Mouse (Mus musculus): ENCODE results near the gene Nr5a2. TPM values are rescaled to one million over a fixed set of nuclear protein-coding genes. Genes with fewer than 3 reads are reported as not detected.

Nr5a2 gene
- polyA plus RNA-seq, 1 experiment from 2014 or later = 2.4 TPM

GRCm38 (mm10) chr1:136947394-136948126, 12.7 kb downstream of the Nr5a2 start:
- ATAC-seq (ENCODE audit: borderline replicate concordance, extremely low read depth, low FRiP score, low TSS enrichment) = no peak
- WGBS = 3% methylated on average over 20 of the region's 20 CpGs
- Histone ChIP-seq H3K27ac (no peak overlapping the region), H3K9me3 (no peaks in the 10 kb centered on the region), H3K36me3 (no peaks in the 10 kb centered on the region), H3K4me3 (peak overlapping the region; percentile 49), H3K4me2 (peak overlapping the region; percentile 92), H3K9ac (peak overlapping the region; percentile 53; the same call in 1 of the 2 replicates), H3K27me3 (peaks cover 92% of the 10 kb centered on the region), H3K4me1 (peaks cover 28% of the 10 kb centered on the region)

- Histone ChIP-seq H3K9ac (0 out of 2 replicates have a peak overlapping the region, but pooled peaks have one; percentile 7), H3K9me3 (no peaks in the 10 kb centered on the region), H3K4me1 (peaks cover 22% of the 10 kb centered on the region), H3K4me3 (peak overlapping the region; percentile 49), H3K4me2 (peak overlapping the region; percentile 92), H3K27ac (no peak overlapping the region), H3K27me3 (peaks cover 89% of the 10 kb centered on the region), H3K36me3 (no peaks in the 10 kb centered on the region)
- WGBS = 2% methylated on average over 18 of the region's 18 CpGs
- no peak for ATAC-seq (ENCODE audit: borderline replicate concordance, extremely low read depth, low FRiP score, low TSS enrichment)
These were observed 13.3 kb downstream of the Nr5a2 start for GRCm38 (mm10) chr1:136946806-136947393.

GRCm38 (mm10) chr1:136946404-136946803, 13.8 kb downstream of the Nr5a2 start:
- no peak for ATAC-seq (ENCODE audit: borderline replicate concordance, extremely low read depth, low FRiP score, low TSS enrichment)

GRCm38 (mm10) chr1:136945876-136946275, 14.4 kb downstream of the Nr5a2 start:
- no peaks in the 10 kb centered on the region for H3K9me3 ChIP-seq
- peak overlapping the region; percentile 49 for H3K4me3 ChIP-seq
- no peak for ATAC-seq (ENCODE audit: borderline replicate concordance, extremely low read depth, low FRiP score, low TSS enrichment)
- H3K4me2 ChIP-seq = peak overlapping the region; percentile 92
- WGBS = 4% methylated on average over 10 of the region's 10 CpGs
- H3K27ac ChIP-seq = no peak overlapping the region
- H3K27me3 ChIP-seq = peaks cover 79% of the 10 kb centered on the region
- no peak overlapping the region for H3K9ac ChIP-seq
- no peaks in the 10 kb centered on the region for H3K36me3 ChIP-seq
- peaks cover 22% of the 10 kb centered on the region for H3K4me1 ChIP-seq

More at GRCm38 (mm10) chr1:136946404-136946803, 13.8 kb downstream of the Nr5a2 start:
- Histone ChIP-seq H3K27ac (no peak overlapping the region), H3K9me3 (no peaks in the 10 kb centered on the region), H3K4me2 (peak overlapping the region; percentile 92), H3K9ac (no peak overlapping the region), H3K4me1 (peaks cover 22% of the 10 kb centered on the region), H3K4me3 (peak overlapping the region; percentile 49), H3K36me3 (no peaks in the 10 kb centered on the region), H3K27me3 (peaks cover 84% of the 10 kb centered on the region)
- WGBS = 2% methylated on average over 8 of the region's 8 CpGs

- 10% methylated on average over 7 of the region's 7 CpGs for WGBS
- ATAC-seq (ENCODE audit: borderline replicate concordance, extremely low read depth, low FRiP score, low TSS enrichment) = no peak
These were observed 14.8 kb downstream of the Nr5a2 start for GRCm38 (mm10) chr1:136945426-136945825.

GRCm38 (mm10) chr1:136940603-136941002, 19.6 kb downstream of the Nr5a2 start:
- no peaks in the 10 kb centered on the region for H3K9me3 ChIP-seq
- H3K4me2 ChIP-seq = no peak overlapping the region
- H3K27ac ChIP-seq = no peak overlapping the region
- H3K27me3 ChIP-seq = peaks cover 31% of the 10 kb centered on the region
- no peak for ATAC-seq (ENCODE audit: borderline replicate concordance, extremely low read depth, low FRiP score, low TSS enrichment)
- WGBS = 85% methylated on average over 5 of the region's 5 CpGs
- no peak overlapping the region for H3K9ac ChIP-seq
- no peaks in the 10 kb centered on the region for H3K4me1 ChIP-seq
- no peak overlapping the region for H3K4me3 ChIP-seq
- no peaks in the 10 kb centered on the region for H3K36me3 ChIP-seq

More at GRCm38 (mm10) chr1:136945426-136945825, 14.8 kb downstream of the Nr5a2 start:
- Histone ChIP-seq H3K27ac (no peak overlapping the region), H3K4me2 (peak overlapping the region; percentile 92), H3K27me3 (peaks cover 79% of the 10 kb centered on the region), H3K9me3 (no peaks in the 10 kb centered on the region), H3K4me1 (peaks cover 22% of the 10 kb centered on the region), H3K9ac (no peak overlapping the region), H3K4me3 (no peak overlapping the region), H3K36me3 (no peaks in the 10 kb centered on the region)

- Histone ChIP-seq H3K27me3 (peaks cover 20% of the 10 kb centered on the region), H3K36me3 (no peaks in the 10 kb centered on the region), H3K4me2 (no peak overlapping the region), H3K4me3 (no peak overlapping the region), H3K27ac (no peak overlapping the region), H3K9me3 (no peaks in the 10 kb centered on the region), H3K9ac (no peak overlapping the region), H3K4me1 (no peaks in the 10 kb centered on the region)
- 49% methylated on average over 1 of the region's 1 CpGs for WGBS
- no peak for ATAC-seq (ENCODE audit: borderline replicate concordance, extremely low read depth, low FRiP score, low TSS enrichment)
These were observed 21.0 kb downstream of the Nr5a2 start for GRCm38 (mm10) chr1:136939220-136939619.

GRCm38 (mm10) chr1:136935960-136936324, 24.3 kb downstream of the Nr5a2 start:
- Histone ChIP-seq H3K9me3 (no peaks in the 10 kb centered on the region), H3K27ac (no peak overlapping the region), H3K27me3 (0 out of 2 replicates have a peak, but pooled peaks cover 4% of the 10 kb centered on the region), H3K4me1 (no peaks in the 10 kb centered on the region), H3K9ac (no peak overlapping the region), H3K36me3 (no peaks in the 10 kb centered on the region), H3K4me3 (no peak overlapping the region), H3K4me2 (no peak overlapping the region)
- 86% methylated on average over 9 of the region's 9 CpGs for WGBS
- ATAC-seq (ENCODE audit: borderline replicate concordance, extremely low read depth, low FRiP score, low TSS enrichment) = no peak

GRCm38 (mm10) chr1:136935316-136935959, 24.8 kb downstream of the Nr5a2 start:
- H3K4me1 ChIP-seq = no peaks in the 10 kb centered on the region
- ATAC-seq (ENCODE audit: borderline replicate concordance, extremely low read depth, low FRiP score, low TSS enrichment) = no peak
- no peak overlapping the region for H3K27ac ChIP-seq
- H3K4me3 ChIP-seq = no peak overlapping the region
- no peaks in the 10 kb centered on the region for H3K27me3 ChIP-seq
- no peak overlapping the region for H3K4me2 ChIP-seq
- no peaks in the 10 kb centered on the region for H3K36me3 ChIP-seq
- H3K9me3 ChIP-seq = no peaks in the 10 kb centered on the region
- WGBS = 69% methylated on average over 8 of the region's 8 CpGs
- no peak overlapping the region for H3K9ac ChIP-seq

- Histone ChIP-seq H3K27ac (no peak overlapping the region), H3K4me2 (no peak overlapping the region), H3K9me3 (no peaks in the 10 kb centered on the region), H3K27me3 (no peaks in the 10 kb centered on the region), H3K4me3 (no peak overlapping the region), H3K9ac (no peak overlapping the region), H3K36me3 (no peaks in the 10 kb centered on the region), H3K4me1 (no peaks in the 10 kb centered on the region)
- 76% methylated on average over 10 of the region's 10 CpGs for WGBS
- ATAC-seq (ENCODE audit: borderline replicate concordance, extremely low read depth, low FRiP score, low TSS enrichment) = no peak
These were observed 26.2 kb downstream of the Nr5a2 start for GRCm38 (mm10) chr1:136934051-136934450.

- no peak for ATAC-seq (ENCODE audit: borderline replicate concordance, extremely low read depth, low FRiP score, low TSS enrichment)
- Histone ChIP-seq H3K4me3 (no peak overlapping the region), H3K9me3 (no peaks in the 10 kb centered on the region), H3K4me2 (no peak overlapping the region), H3K27ac (no peak overlapping the region), H3K9ac (no peak overlapping the region), H3K4me1 (no peaks in the 10 kb centered on the region), H3K27me3 (no peaks in the 10 kb centered on the region), H3K36me3 (no peaks in the 10 kb centered on the region)
- 60% methylated on average over 5 of the region's 5 CpGs for WGBS
These were observed 29.2 kb downstream of the Nr5a2 start for GRCm38 (mm10) chr1:136931026-136931425.

- ATAC-seq (ENCODE audit: borderline replicate concordance, extremely low read depth, low FRiP score, low TSS enrichment) = no peak
- WGBS = 77% methylated on average over 6 of the region's 6 CpGs
- no peaks in the 10 kb centered on the region for H3K4me1 ChIP-seq
- H3K27me3 ChIP-seq = no peaks in the 10 kb centered on the region
- no peaks in the 10 kb centered on the region for H3K36me3 ChIP-seq
- no peak overlapping the region for H3K27ac ChIP-seq
- no peak overlapping the region for H3K4me2 ChIP-seq
- no peak overlapping the region for H3K9ac ChIP-seq
- no peaks in the 10 kb centered on the region for H3K9me3 ChIP-seq
- no peak overlapping the region for H3K4me3 ChIP-seq
These were observed 30.5 kb downstream of the Nr5a2 start for GRCm38 (mm10) chr1:136929743-136930142.
